Mouse (Mus musculus): ENCODE data around the gene Rnaseh2b.

GRCm38 (mm10) chr14:62282974-62283373, 9.4 kb upstream of the Rnaseh2b start:
- TF ChIP-seq CTCF (IDR thresholded peaks at IDR 0.05; ENCODE audit: borderline replicate concordance, extremely low read depth, insufficient read depth, insufficient read length): no peak
- no peak for TF ChIP-seq POLR2A (IDR thresholded peaks at IDR 0.05; ENCODE audit: borderline replicate concordance, extremely low read depth, insufficient read depth, insufficient read length, poor library complexity, severe bottlenecking)
